Mouse (Mus musculus): Measurements from ENCODE around the gene Oprm1. TPM values are rescaled to one million over a fixed set of nuclear protein-coding genes. Genes with fewer than 3 reads are reported as not detected.

The Oprm1 gene
- total RNA-seq, 1 experiment, result not detected

GRCm38 (mm10) chr10:6967588-6968242, 209.4 kb downstream of the Oprm1 start:
- in situ Hi-C loops (cut with MboI; ENCODE audit: low sequenced_read_pairs in 2 of 2, unreplicated experiment in 2 of 2), result no loop called here

GRCm38 (mm10) chr10:6968334-6968733, 210.0 kb downstream of the Oprm1 start:
- Histone ChIP-seq H3K27ac (ENCODE audit: insufficient read depth, low read depth, low read length, poor library complexity, severe bottlenecking) (no peak overlapping the region), H3K4me1 (ENCODE audit: control insufficient read depth in 2 of 2, insufficient read depth in 2 of 2, low read length in 2 of 2, poor library complexity in 1 of 2) (no peaks in the 10 kb centered on the region), H3K9me3 (ENCODE audit: control insufficient read depth, insufficient read depth, low read depth, low read length) (no peaks in the 10 kb centered on the region), H3K4me3 (ENCODE audit: insufficient read depth in 1 of 2, low read depth in 1 of 2, low read length in 2 of 2, poor library complexity in 1 of 2, severe bottlenecking in 1 of 2) (no peak overlapping the region), H3K36me3 (ENCODE audit: control insufficient read depth, insufficient read depth, low read length, poor library complexity, severe bottlenecking) (no peaks in the 10 kb centered on the region), H3K9ac (ENCODE audit: insufficient read depth, low read depth, low read length, poor library complexity, severe bottlenecking) (no peak overlapping the region)
- in situ Hi-C loops (cut with MboI; ENCODE audit: low sequenced_read_pairs in 2 of 2, unreplicated experiment in 2 of 2), result no loop called here
- no peak for DNase-seq (ENCODE audit: low read depth, low spot score)
- TF ChIP-seq CHD2 (IDR thresholded peaks at IDR 0.05; ENCODE audit: low read depth, low read length) (no peak), ZC3H11A (IDR thresholded peaks at IDR 0.05; ENCODE audit: borderline replicate concordance, low read depth, low read length) (no peak), MAFK (IDR thresholded peaks at IDR 0.05; ENCODE audit: insufficient read depth, low read depth, low read length) (no peak), ZNF384 (IDR thresholded peaks at IDR 0.05; ENCODE audit: low read depth, low read length) (no peak), HCFC1 (IDR thresholded peaks at IDR 0.05; ENCODE audit: borderline replicate concordance, insufficient read depth, low read length) (no peak)

More at GRCm38 (mm10) chr10:6967588-6968242, 209.4 kb downstream of the Oprm1 start:
- TF ChIP-seq ZNF384 (IDR thresholded peaks at IDR 0.05; ENCODE audit: low read depth, low read length), result no peak
- no peaks in the 10 kb centered on the region for H3K4me1 ChIP-seq (ENCODE audit: control insufficient read depth in 2 of 2, insufficient read depth in 2 of 2, low read length in 2 of 2, poor library complexity in 1 of 2)
- no peak for DNase-seq (ENCODE audit: low read depth, low spot score)
- no peak overlapping the region for H3K9ac ChIP-seq (ENCODE audit: insufficient read depth, low read depth, low read length, poor library complexity, severe bottlenecking)
- H3K36me3 ChIP-seq (ENCODE audit: control insufficient read depth, insufficient read depth, low read length, poor library complexity, severe bottlenecking), result no peaks in the 10 kb centered on the region
- no peak overlapping the region for H3K27ac ChIP-seq (ENCODE audit: insufficient read depth, low read depth, low read length, poor library complexity, severe bottlenecking)
- no peaks in the 10 kb centered on the region for H3K9me3 ChIP-seq (ENCODE audit: control insufficient read depth, insufficient read depth, low read depth, low read length)
- no peak overlapping the region for H3K4me3 ChIP-seq (ENCODE audit: insufficient read depth in 1 of 2, low read depth in 1 of 2, low read length in 2 of 2, poor library complexity in 1 of 2, severe bottlenecking in 1 of 2)

- in situ Hi-C loops (cut with MboI; ENCODE audit: low sequenced_read_pairs in 2 of 2, unreplicated experiment in 2 of 2), result no loop called here
- Histone ChIP-seq H3K4me1 (ENCODE audit: control insufficient read depth in 2 of 2, insufficient read depth in 2 of 2, low read length in 2 of 2, poor library complexity in 1 of 2) (no peaks in the 10 kb centered on the region), H3K9me3 (ENCODE audit: control insufficient read depth, insufficient read depth, low read depth, low read length) (no peaks in the 10 kb centered on the region), H3K4me3 (ENCODE audit: insufficient read depth in 1 of 2, low read depth in 1 of 2, low read length in 2 of 2, poor library complexity in 1 of 2, severe bottlenecking in 1 of 2) (no peak overlapping the region), H3K36me3 (ENCODE audit: control insufficient read depth, insufficient read depth, low read length, poor library complexity, severe bottlenecking) (no peaks in the 10 kb centered on the region), H3K9ac (ENCODE audit: insufficient read depth, low read depth, low read length, poor library complexity, severe bottlenecking) (no peak overlapping the region), H3K27ac (ENCODE audit: insufficient read depth, low read depth, low read length, poor library complexity, severe bottlenecking) (no peak overlapping the region)
- DNase-seq (ENCODE audit: low read depth, low spot score), result no peak
- TF ChIP-seq ZNF384 (IDR thresholded peaks at IDR 0.05; ENCODE audit: low read depth, low read length) (no peak), HCFC1 (IDR thresholded peaks at IDR 0.05; ENCODE audit: borderline replicate concordance, insufficient read depth, low read length) (no peak), MAFK (IDR thresholded peaks at IDR 0.05; ENCODE audit: insufficient read depth, low read depth, low read length) (no peak), ZC3H11A (IDR thresholded peaks at IDR 0.05; ENCODE audit: borderline replicate concordance, low read depth, low read length) (no peak), CHD2 (IDR thresholded peaks at IDR 0.05; ENCODE audit: low read depth, low read length) (no peak)
These were observed 219.5 kb downstream of the Oprm1 start for GRCm38 (mm10) chr10:6977843-6978242.

GRCm38 (mm10) chr10:6978733-6979132, 220.4 kb downstream of the Oprm1 start:
- Histone ChIP-seq H3K27ac (ENCODE audit: insufficient read depth, low read depth, low read length, poor library complexity, severe bottlenecking) (no peak overlapping the region), H3K4me1 (ENCODE audit: control insufficient read depth in 2 of 2, insufficient read depth in 2 of 2, low read length in 2 of 2, poor library complexity in 1 of 2) (no peaks in the 10 kb centered on the region), H3K4me3 (ENCODE audit: insufficient read depth in 1 of 2, low read depth in 1 of 2, low read length in 2 of 2, poor library complexity in 1 of 2, severe bottlenecking in 1 of 2) (no peak overlapping the region), H3K9ac (ENCODE audit: insufficient read depth, low read depth, low read length, poor library complexity, severe bottlenecking) (no peak overlapping the region), H3K36me3 (ENCODE audit: control insufficient read depth, insufficient read depth, low read length, poor library complexity, severe bottlenecking) (no peaks in the 10 kb centered on the region), H3K9me3 (ENCODE audit: control insufficient read depth, insufficient read depth, low read depth, low read length) (no peaks in the 10 kb centered on the region)
- in situ Hi-C loops (cut with MboI; ENCODE audit: low sequenced_read_pairs in 2 of 2, unreplicated experiment in 2 of 2), result no loop called here
- no peak for DNase-seq (ENCODE audit: low read depth, low spot score)
- TF ChIP-seq HCFC1 (IDR thresholded peaks at IDR 0.05; ENCODE audit: borderline replicate concordance, insufficient read depth, low read length), result no peak

- no peaks in the 10 kb centered on the region for H3K4me1 ChIP-seq (ENCODE audit: control insufficient read depth in 2 of 2, insufficient read depth in 2 of 2, low read length in 2 of 2, poor library complexity in 1 of 2)
- DNase-seq (ENCODE audit: low read depth, low spot score), result no peak
- in situ Hi-C loops (cut with MboI; ENCODE audit: low sequenced_read_pairs in 2 of 2, unreplicated experiment in 2 of 2), result no loop called here
- H3K27ac ChIP-seq (ENCODE audit: insufficient read depth, low read depth, low read length, poor library complexity, severe bottlenecking), result no peak overlapping the region
- no peak overlapping the region for H3K9ac ChIP-seq (ENCODE audit: insufficient read depth, low read depth, low read length, poor library complexity, severe bottlenecking)
- no peak overlapping the region for H3K4me3 ChIP-seq (ENCODE audit: insufficient read depth in 1 of 2, low read depth in 1 of 2, low read length in 2 of 2, poor library complexity in 1 of 2, severe bottlenecking in 1 of 2)
- H3K9me3 ChIP-seq (ENCODE audit: control insufficient read depth, insufficient read depth, low read depth, low read length), result no peaks in the 10 kb centered on the region
- H3K36me3 ChIP-seq (ENCODE audit: control insufficient read depth, insufficient read depth, low read length, poor library complexity, severe bottlenecking), result no peaks in the 10 kb centered on the region
- TF ChIP-seq ZNF384 (IDR thresholded peaks at IDR 0.05; ENCODE audit: low read depth, low read length), result no peak
These were observed 220.9 kb downstream of the Oprm1 start for GRCm38 (mm10) chr10:6979216-6979615.

All from ES-E14 (cell line).